Mouse (Mus musculus) cerebellum, postnatal 4 days (tissue): ENCODE results near the gene Kcnd3.

Experiments used
- DNase-seq, 2 experiments: peaks; one replicate each; pipeline ENCODE4 v3.0.0; 2022; ENCODE audit warnings: low spot score in 2 of 2, mixed read lengths in 1 of 2

The Kcnd3 gene

DNA sequence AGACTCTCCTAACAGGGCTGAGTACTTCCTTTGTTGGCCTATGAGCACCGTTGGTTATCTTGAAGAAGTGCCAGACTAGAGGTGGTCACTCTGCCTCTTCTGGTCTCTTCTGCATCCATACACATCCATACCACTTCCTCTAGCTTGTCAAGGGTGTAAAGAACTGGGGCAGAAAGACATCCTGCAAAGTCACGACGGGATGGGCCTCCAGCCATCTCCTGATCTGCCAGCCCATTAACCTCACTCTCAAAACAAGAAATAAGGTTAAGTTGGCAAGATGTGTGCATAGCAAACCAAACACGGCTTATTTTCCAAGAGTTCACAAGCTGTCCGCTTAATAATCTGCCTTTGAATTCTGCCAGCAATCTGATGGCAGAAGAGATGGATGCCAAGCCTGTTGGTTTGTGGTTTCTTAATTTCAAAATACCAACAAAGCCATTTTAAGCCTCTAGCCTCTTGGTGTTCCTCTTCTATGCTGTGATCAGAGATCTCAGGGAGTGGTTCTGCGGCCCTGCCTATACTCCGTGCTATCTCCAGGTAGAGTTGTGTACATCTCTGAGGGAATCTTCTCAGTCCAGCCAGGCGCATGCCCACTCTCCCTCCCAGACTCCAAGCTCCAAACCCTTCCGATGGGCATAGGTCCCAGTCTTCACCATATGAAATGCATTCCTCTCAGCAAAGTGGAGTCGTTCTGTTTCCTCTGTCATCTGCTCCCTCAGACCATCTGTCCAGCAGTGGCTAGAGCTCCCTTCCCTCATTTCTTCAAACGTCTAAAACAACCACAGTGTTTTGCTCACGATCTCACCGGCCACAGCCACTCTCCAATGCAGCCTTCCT, 201.6 kb downstream of the Kcnd3 start:
- DNase-seq, result peak in 1 of 2 experiments; percentile 49

DNA sequence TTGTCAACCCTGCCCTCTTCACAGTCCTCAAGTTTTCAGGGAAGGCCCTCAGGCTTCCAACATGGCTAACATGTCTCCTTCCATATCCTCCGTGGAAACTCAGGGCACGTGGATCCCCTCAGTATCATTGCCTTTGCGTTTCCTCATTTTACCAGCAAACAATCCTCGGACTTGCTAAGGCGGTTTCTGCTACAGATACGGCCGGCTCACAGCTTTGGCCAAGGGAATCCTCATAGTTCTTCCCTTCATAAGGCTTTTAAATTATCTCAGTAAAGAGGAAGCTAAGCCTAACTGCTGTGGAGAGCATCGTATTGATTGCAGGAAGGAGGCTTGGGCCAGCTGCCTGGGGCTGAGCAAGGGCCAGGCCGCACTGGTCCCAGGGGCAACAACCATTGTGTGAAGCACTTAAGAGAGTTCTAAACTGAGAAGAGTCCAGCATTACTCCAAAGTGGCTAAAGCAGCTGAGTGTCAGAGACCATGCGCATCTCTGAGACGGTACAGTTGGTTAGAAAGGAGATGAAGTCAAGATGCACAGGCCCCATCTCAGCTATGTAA, 203.0 kb downstream of the Kcnd3 start:
- no peak for DNase-seq

- no peak for DNase-seq
These were observed 208.4 kb downstream of the Kcnd3 start for GRCm38 (mm10) chr3:105660530-105660929.

DNA sequence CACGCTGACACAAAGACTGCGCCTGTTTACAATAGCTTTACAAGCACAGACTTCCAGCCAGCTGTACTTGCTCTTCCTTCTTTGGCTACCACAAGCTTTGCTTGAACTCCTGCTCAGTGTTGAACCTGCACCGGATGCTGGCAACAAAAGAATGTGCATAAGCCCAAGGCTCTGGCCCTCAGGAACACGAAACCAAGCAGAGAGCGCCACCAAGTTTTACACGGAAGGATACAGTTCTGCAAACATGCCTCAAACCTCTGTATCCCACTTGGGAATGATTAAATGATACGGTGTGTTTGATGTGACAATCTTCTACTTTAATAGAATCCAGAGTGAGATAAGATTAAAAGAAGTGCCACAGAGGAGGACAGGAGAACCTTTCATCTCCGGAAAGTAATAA, 210.9 kb downstream of the Kcnd3 start:
- no peak for DNase-seq

DNA sequence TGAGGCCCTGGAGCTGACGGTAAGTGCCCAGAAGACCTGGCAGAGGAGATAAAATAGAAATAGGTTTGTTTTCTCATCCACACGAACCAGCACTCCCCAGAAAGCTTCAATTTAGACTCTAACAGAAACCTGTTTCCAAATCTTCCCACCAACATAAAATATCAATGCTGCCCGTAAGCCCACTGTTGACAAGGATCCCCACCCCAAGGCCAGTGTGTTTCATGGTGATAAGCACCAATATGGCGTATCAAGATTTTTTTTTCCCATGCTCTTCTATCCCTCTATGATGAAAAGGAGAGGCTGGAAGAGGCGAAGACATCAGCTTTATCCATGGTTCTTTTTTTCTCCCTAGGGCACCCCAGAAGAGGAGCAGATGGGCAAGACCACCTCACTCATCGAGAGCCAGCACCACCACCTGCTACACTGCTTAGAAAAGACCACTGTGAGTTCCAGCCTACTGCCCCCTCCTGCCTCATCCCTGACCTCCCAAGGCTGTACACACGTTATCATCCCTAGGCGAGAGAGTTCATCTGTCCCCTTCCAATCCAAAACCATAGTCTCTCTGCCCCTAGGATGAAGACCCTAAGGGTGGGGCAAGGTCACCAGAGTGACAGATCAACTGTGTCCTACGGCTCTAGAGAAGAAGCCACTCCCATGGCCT, 213.1 kb downstream of the Kcnd3 start:
- DNase-seq, result no peak

GRCm38 (mm10) chr3:105666996-105667523, 214.9 kb downstream of the Kcnd3 start:
- no peak for DNase-seq

GRCm38 (mm10) chr3:105668161-105668560, 216.0 kb downstream of the Kcnd3 start:
- DNase-seq, result no peak

DNA sequence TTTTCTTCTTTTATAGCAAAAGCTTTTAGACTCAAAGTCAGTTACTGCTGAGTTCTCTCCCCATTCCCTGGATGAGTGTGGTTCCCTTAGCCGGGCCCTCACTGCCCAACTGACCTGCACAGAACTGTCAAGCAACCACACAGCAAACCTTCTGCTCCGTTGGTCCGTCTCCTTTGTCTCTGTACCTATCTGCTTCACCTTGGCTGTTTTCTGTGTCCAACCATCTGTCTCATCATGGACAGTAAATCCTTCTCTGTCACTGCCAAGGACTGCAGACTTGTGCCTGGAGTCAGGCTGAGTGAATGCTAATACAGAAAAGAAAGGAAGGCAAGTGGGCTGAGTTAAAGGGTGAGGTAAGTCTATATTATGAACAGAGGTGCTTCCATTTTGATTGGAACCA, 217.6 kb downstream of the Kcnd3 start:
- no peak for DNase-seq

- DNase-seq, result no peak
These were observed 218.7 kb downstream of the Kcnd3 start for GRCm38 (mm10) chr3:105670801-105671200.

GRCm38 (mm10) chr3:105674595-105675218, 222.6 kb downstream of the Kcnd3 start:
- DNase-seq, result peak in 1 of 2 experiments; percentile 64

DNA sequence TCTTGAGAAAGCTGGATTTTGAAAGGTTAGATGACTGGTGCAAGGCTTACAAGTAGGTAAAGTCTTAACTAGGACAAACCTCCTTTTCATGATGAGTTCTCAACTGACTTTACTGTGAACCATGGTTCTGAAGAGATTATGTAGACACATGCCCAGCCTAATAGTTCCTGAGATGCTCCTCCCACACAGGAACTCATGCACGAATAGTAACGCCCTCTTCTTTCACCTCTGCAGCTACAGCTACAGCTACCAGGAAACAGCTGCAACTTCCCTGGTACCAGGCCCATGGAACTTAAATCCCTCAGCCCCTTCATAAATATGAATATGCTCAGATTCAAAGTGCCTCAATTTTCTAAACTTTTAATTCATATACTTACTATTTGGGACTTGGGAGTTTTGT, 223.8 kb downstream of the Kcnd3 start:
- no peak for DNase-seq

DNA sequence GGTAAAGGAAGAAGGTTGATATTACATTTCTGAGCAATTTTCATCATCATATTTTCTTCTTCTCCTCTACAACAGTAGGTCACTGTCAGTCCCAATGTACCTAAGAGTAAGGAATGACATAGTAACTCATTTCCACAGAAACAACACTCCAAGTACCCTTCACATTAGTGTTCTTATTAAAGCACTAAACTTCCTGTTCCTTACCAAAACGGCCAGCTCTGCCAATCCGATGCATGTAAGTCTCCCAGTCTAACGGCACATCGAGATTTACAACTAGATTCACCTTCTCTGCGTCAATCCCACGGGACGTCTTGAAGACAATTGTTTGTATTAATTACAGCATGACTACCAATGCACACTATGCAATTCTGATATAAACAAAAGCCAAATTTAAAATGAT, 228.2 kb downstream of the Kcnd3 start:
- no peak for DNase-seq

GRCm38 (mm10) chr3:105686394-105687323, 234.5 kb downstream of the Kcnd3 start:
- DNase-seq, result no peak

DNA sequence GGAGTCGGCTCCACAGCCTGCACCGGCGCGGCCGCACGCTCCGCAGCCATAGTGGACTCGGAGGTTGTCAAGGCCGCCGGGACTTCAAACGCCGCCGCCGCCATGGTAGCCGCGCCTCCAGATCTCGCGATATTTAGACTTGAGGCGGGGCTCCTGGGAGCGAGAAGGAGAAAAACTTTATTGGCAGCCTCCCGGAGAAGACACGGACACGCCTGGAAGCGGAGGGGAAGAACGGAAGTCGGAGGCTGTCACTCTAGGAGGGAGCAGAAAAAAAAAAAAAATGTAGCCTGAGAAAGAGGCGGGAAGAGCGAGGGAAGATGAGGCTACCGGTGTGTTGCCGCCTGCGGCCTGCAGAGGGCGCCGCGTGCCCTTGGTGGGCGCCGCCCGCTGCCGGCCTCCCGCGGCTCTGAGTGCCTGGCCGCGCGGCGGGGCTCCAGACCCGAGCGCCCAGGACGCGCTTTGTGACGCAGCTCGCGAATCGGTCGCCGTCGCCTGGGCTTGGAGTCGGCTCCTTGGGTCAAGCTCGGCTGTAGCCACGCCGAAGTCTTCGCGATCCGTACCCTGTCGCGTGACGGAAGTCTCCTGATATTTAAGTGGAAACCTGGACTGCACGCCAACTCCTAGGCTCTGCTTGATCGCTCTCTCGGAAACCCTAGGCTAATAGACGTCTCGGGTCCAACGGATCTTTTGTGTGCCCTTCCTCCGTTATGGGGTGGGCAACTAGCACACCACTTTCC, 235.4 kb downstream of the Kcnd3 start, which contains the start of gene Ddx20:
Ddx20 (minus strand) TSS at position 251 of the 737 bp plus-strand sequence.
- peak; percentile 79 to 91 for DNase-seq

DNA sequence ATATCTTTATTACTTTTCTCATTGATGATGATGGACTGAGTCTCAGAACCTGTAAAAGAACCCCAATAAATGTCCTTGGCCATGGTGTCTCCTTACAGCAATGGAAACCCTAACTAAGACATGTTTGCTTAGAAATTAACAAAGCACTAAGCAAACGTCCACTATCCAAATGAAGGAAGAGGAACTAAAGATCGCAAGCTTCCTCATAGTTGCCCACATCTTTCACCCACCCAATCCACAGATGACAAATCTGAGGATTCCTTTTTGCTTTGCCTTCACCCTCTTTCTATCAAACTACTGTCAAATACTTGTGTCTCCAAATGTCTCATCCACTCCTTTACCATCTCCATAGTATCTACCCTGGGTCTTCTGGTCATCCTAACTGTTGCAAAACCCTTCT, 236.4 kb downstream of the Kcnd3 start:
- DNase-seq, result no peak

GRCm38 (mm10) chr3:105693327-105694080, 241.4 kb downstream of the Kcnd3 start:
- no peak for DNase-seq

DNA sequence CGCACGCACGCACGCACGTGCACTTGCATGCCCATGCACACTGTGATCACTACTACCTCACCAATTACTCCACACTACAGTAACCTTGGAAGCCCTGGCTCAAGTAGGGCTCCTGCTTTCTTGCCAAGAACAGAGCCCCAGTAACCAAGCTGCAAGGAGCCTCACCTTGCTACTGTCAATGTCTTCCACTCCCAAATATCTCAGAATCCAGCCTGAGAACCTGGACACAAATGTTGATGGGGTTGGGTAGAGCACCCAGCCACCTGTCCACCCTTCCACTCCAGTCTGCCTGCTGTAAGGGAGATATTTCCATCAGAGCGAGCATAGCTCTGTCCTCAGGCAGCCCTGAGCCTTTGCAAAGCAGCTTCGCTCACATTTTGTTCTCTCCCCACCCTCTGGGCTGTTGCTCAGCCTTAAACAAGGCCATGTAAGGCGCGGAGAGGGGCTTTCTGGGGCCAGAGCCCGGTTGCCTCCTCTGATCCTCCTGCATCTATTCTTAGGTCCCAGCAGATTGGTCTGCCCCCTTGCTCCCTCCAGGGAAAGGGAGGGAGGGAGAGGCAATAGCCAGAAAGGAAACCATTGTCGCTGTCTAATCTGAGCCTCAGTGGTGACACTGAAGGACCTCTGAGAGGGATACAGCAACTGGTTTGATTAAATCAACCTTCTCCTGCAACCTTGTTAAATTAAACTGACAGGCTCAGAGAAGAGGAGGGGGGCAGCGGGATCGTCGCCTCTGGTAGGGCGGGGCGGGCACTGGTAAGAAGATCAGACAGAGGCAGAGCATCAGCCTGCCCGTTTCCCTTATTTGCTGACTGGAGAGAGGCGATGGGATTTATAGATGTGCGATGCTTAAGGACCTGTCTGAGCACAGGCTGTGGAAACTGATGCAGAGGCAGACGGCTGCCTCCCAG, 243.6 kb downstream of the Kcnd3 start:
- DNase-seq, result no peak

DNA sequence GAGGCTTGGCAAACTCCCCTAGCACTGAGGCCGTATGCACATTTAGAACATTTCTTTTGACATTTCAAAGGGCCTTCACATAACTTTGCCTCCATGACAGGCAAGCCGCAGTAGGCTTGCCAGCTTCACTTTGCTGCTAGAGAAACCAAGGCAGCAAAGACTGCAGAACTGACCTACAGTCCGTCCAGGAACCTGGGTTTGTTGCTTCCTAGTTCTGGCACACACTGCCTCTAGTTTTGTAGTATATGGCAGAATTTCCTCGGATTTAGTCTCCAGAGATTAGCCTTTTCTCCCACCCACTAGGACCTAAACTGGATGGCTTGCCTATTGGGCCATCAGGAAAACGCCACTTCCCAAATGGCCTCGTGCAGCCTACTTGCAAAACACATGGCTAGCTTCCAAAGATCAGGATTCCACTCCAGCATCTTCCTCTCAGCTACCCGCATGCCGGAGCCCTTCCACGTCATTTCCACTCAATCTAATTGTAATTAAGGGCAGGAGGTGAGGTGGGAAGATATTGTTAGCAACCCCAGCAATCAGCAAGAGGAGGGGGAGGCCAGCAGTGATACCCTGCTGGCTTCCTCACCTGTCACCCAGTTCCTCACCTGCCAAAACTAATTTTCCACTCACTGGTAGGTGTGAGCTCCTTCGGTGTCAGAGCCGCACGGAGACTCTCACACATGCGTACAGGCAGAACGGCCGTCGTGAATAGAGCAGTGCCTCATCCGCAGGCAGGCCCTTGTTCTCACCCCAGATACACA, 244.4 kb downstream of the Kcnd3 start:
- no peak for DNase-seq
